Mouse (Mus musculus) ES-Bruce4 (cell line): ENCODE measurements around the gene H2-Aa. TPM values are rescaled to one million over a fixed set of nuclear protein-coding genes. Genes with fewer than 3 reads are reported as not detected.
A peak's percentile ranks its signal among the peaks of the same experiment; 100 is the strongest.

ENCODE experiments used
- H3K27ac ChIP-seq: 2 replicates; pipeline ENCODE4 v1.5.1; 2012; ENCODE audit warnings: low read length, inconsistent platforms; ENCODE audit not compliant: insufficient read depth
- H3K27me3 ChIP-seq: 2 replicates; pipeline ENCODE4 v1.6.1; 2012; ENCODE audit warnings: mild to moderate bottlenecking, low read length, inconsistent platforms; ENCODE audit not compliant: control insufficient read depth, poor library complexity, insufficient read depth, severe bottlenecking
- H3K36me3 ChIP-seq: 2 replicates; pipeline ENCODE4 v1.6.1; 2012; ENCODE audit warnings: inconsistent platforms, mild to moderate bottlenecking, low read length, moderate library complexity; ENCODE audit not compliant: control insufficient read depth, poor library complexity, insufficient read depth, severe bottlenecking
- H3K4me1 ChIP-seq: one replicate; pipeline ENCODE4 v1.8.1; 2011; ENCODE audit warnings: low read length; ENCODE audit not compliant: control insufficient read depth, insufficient read depth
- H3K4me3 ChIP-seq: 2 replicates; pipeline ENCODE4 v1.5.1; 2011; ENCODE audit warnings: low read depth, mild to moderate bottlenecking, low read length
- H3K9ac ChIP-seq: 2 replicates; pipeline ENCODE4 v1.6.1; 2012; ENCODE audit warnings: low read depth, mild to moderate bottlenecking, inconsistent platforms; ENCODE audit not compliant: poor library complexity, severe bottlenecking
- H3K9me3 ChIP-seq: replicated peaks from 2 replicates; pipeline ENCODE4 v1.6.1; 2012; ENCODE audit warnings: mild to moderate bottlenecking, low read length, inconsistent platforms; ENCODE audit not compliant: control insufficient read depth, poor library complexity, insufficient read depth, severe bottlenecking
- CTCF ChIP-seq: IDR thresholded peaks from one replicate; pipeline ENCODE4 v1.8.1; 2011; ENCODE audit warnings: low read depth, low read length
- EP300 ChIP-seq: IDR thresholded peaks from 2 replicates; pipeline ENCODE4 v1.6.1; 2011; ENCODE audit warnings: low read depth, low read length; ENCODE audit not compliant: insufficient read depth
- POLR2A ChIP-seq: IDR thresholded peaks from one replicate; pipeline ENCODE4 v1.8.1; 2011; ENCODE audit warnings: low read length; ENCODE audit not compliant: insufficient read depth
- polyA plus RNA-seq: library from polyadenylated mRNA; stranded (reverse); fragments of >200 nt; gene quantifications from 2 replicates; pipeline ENCODE4 v1.2.4, GENCODE M21; 2011; ENCODE audit warnings: low read depth; ENCODE audit not compliant: missing spikeins, insufficient read depth, insufficient read length

H2-Aa gene
- polyA plus RNA-seq, 1 experiment = not detected

DNA sequence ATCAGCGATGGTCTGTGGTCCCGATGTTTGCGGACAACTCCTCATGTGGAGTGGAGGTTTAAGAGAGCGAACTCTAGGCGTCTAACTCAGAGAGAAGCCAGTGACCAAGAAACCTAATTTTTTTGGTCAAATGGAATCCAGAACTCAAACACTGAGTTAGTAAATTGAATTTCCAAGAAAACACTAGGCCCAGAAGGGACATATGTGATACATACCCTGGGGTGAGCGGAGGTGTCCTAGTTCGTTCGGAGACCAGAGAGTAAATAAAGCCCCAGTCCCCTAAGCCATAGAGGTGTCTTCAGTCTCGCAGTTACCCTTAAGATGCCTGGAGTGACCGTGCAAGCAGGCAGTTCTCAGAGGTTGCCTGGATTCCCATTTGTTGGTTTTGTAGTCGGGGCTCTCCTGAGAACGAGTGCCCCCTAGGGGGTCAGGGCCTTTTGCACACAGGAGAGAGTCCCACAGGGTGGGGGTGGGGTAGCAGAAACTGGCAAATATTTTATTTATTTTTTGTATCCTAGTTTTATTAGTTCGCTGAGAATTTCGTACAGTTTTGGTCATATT is 23.7 kb downstream of the H2-Aa start:
- no peak overlapping the region for H3K27ac ChIP-seq
- 0 out of 2 replicates have a peak, but pooled peaks cover 5% of the 10 kb centered on the region for H3K27me3 ChIP-seq
- no peak for TF ChIP-seq POLR2A
- peak; percentile 46 for TF ChIP-seq CTCF
- no peaks in the 10 kb centered on the region for H3K36me3 ChIP-seq
- H3K9ac ChIP-seq = peak overlapping the region; percentile 51; the same call in 1 of the 2 replicates
- H3K9me3 ChIP-seq = no peaks in the 10 kb centered on the region
- H3K4me1 ChIP-seq = no peaks in the 10 kb centered on the region
- peak overlapping the region; percentile 65; the same call in 1 of the 2 replicates for H3K4me3 ChIP-seq

DNA sequence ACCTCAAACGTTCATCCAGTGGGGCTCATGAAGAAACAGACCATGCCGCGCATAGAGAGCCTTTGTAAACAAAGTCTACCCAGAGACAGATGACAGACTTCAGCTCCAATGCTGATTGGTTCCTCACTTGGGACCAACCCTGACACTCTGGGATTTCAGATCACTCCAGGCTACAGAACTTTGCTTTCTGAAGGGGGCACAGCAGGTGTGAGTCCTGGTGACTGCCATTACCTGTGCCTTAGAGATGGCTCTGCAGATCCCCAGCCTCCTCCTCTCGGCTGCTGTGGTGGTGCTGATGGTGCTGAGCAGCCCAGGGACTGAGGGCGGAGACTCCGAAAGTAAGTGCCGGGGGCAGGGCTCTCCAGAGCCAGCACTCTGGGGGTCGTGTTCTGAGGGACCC is 24.6 kb downstream of the H2-Aa start:
- 0 out of 2 replicates have a peak, but pooled peaks cover 5% of the 10 kb centered on the region for H3K27me3 ChIP-seq
- TF ChIP-seq POLR2A = no peak
- TF ChIP-seq EP300 = no peak
- no peak for TF ChIP-seq CTCF
- no peaks in the 10 kb centered on the region for H3K4me1 ChIP-seq
- H3K9ac ChIP-seq = no peak overlapping the region
- H3K9me3 ChIP-seq = no peaks in the 10 kb centered on the region
- H3K36me3 ChIP-seq = no peaks in the 10 kb centered on the region
- peak overlapping the region; percentile 65 for H3K4me3 ChIP-seq
- no peak overlapping the region for H3K27ac ChIP-seq

DNA sequence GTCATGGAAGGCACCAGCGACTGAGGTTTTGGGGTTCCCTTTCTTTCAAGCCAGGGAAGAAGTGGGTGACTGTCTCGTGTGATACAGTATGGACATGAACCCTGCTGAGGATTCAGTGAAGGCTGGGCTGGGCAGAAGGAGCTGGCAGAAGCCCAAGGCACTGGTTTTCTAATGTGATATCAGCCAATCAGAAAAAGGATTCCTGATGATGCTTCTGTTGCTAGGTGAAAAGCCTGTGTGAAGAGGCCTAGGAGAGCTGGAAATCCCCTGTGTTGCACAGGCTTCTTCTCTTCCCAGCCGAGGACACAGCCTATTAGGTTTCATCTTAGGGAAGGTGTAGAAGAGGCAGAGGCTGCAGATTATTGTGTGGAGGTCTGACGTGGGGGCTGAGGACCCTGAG is 26.1 kb downstream of the H2-Aa start:
- Histone ChIP-seq H3K27me3 (0 out of 2 replicates have a peak, but pooled peaks cover 5% of the 10 kb centered on the region), H3K27ac (no peak overlapping the region), H3K36me3 (no peaks in the 10 kb centered on the region), H3K9ac (no peak overlapping the region), H3K4me1 (no peaks in the 10 kb centered on the region), H3K4me3 (no peak overlapping the region), H3K9me3 (no peaks in the 10 kb centered on the region)
- TF ChIP-seq CTCF (no peak), EP300 (no peak), POLR2A (no peak)

DNA sequence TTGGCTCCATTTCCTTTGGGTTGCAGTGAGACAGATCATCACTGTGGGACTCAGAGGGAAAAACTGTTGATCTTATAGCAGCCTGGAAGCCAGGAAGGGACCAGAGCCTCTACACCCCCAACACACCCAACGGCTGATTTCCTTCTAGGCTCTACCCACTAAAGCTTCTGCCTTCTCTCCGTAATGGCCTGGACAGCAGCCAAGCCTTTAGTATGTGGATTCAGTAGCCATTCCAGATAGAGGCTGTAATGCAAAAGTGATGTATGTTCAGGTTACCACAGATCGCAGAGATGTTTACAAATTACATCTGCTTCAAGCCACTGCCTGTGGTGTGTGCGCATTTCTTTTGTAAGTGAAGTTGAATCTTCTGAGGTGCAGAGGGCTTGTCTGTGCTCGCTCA is 27.1 kb downstream of the H2-Aa start:
- no peak overlapping the region for H3K4me3 ChIP-seq
- H3K27ac ChIP-seq = no peak overlapping the region
- H3K36me3 ChIP-seq = no peaks in the 10 kb centered on the region
- no peaks in the 10 kb centered on the region for H3K4me1 ChIP-seq
- TF ChIP-seq EP300 = no peak
- no peak for TF ChIP-seq CTCF
- TF ChIP-seq POLR2A = no peak
- no peaks in the 10 kb centered on the region for H3K9me3 ChIP-seq
- H3K9ac ChIP-seq = no peak overlapping the region
- 0 out of 2 replicates have a peak, but pooled peaks cover 5% of the 10 kb centered on the region for H3K27me3 ChIP-seq

DNA sequence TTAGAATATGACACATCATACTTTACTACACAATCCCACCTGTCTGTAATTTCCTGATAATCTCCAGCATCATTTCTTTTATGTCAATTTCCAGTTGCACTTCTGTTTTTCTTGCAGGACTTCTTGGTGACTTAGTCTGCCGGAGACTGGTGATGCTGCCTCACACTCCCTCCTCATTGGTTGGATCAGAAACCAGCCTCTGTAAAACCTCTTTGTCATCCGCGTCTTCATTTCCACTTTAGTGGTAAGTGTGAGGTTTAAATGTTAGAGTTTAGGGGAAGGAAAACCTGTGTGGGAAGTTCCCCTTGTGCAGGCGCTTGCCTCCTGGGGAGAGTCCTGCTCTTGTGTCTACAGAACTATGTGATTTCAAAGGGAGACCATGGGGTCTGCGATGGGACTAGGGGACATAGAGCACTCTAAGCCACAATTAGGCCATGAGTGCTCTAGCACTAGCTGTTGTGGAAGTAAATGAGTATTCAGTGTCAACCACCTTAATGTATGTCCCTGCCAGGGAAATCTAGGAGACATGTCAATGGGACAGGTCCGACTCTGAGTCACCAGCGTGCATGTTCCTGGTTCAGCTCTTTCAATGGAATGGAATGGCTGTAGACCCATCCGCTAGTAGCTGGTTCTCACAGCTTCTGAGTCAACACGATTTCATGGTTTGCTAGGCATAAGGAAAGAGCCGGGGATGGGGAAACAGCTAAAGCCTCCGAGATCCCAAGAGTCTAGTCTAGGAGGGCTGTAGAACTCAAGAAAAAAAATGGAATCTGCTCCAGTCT is 29.8 kb downstream of the H2-Aa start, which contains the start of gene H2-Ab1:
Gene H2-Ab1, plus strand, starts transcription at position 96 of the 782 bp plus-strand sequence.
- Histone ChIP-seq H3K36me3 (no peaks in the 10 kb centered on the region), H3K27me3 (no peaks in the 10 kb centered on the region), H3K4me1 (no peaks in the 10 kb centered on the region), H3K9me3 (no peaks in the 10 kb centered on the region), H3K9ac (no peak within 1 kb of the TSS), H3K27ac (no peak within 1 kb of the TSS), H3K4me3 (no peak within 1 kb of the TSS)
- TF ChIP-seq CTCF (no peak), POLR2A (no peak), EP300 (no peak)

DNA sequence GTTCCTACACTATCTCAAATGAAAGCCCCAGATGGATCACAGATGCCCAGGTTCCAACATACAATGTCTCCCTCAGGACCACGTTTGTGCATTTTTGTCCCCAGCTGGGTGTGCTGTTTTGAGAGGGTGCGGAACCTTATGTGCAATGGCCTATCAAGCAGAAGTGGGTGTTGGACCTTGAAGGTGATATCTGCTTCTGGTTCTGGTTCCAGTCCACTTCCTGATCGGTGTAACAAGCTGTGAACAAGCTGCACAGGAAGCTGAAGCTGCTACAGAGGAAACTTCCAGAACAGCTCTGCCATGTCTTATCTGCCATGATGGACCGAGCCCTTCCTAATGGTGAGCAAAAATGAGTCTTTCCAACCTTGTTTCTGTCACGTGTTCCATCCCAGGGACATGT is 31.1 kb downstream of the H2-Aa start:
- H3K27ac ChIP-seq = no peak overlapping the region
- no peaks in the 10 kb centered on the region for H3K9me3 ChIP-seq
- no peak overlapping the region for H3K4me3 ChIP-seq
- H3K9ac ChIP-seq = no peak overlapping the region
- no peaks in the 10 kb centered on the region for H3K36me3 ChIP-seq
- H3K4me1 ChIP-seq = no peaks in the 10 kb centered on the region
- no peaks in the 10 kb centered on the region for H3K27me3 ChIP-seq
- TF ChIP-seq CTCF (no peak), EP300 (no peak), POLR2A (no peak)
